Mouse (Mus musculus) heart, adult 2 months (tissue): ENCODE measurements around the gene Inka2.

Experiments
- CTCF ChIP-seq: fragments of 200-600 bp; IDR thresholded peaks from 2 replicates; pipeline ENCODE4 v1.8.1; 2022; ENCODE audit warnings: antibody characterized with exemption, mild to moderate bottlenecking, moderate library complexity
- POLR2A ChIP-seq: fragments of 200-500 bp; IDR thresholded peaks from 2 replicates; pipeline ENCODE4 v1.6.1; 2011; ENCODE audit warnings: mild to moderate bottlenecking, low read depth, low read length, control low read depth; ENCODE audit not compliant: insufficient read depth

DNA sequence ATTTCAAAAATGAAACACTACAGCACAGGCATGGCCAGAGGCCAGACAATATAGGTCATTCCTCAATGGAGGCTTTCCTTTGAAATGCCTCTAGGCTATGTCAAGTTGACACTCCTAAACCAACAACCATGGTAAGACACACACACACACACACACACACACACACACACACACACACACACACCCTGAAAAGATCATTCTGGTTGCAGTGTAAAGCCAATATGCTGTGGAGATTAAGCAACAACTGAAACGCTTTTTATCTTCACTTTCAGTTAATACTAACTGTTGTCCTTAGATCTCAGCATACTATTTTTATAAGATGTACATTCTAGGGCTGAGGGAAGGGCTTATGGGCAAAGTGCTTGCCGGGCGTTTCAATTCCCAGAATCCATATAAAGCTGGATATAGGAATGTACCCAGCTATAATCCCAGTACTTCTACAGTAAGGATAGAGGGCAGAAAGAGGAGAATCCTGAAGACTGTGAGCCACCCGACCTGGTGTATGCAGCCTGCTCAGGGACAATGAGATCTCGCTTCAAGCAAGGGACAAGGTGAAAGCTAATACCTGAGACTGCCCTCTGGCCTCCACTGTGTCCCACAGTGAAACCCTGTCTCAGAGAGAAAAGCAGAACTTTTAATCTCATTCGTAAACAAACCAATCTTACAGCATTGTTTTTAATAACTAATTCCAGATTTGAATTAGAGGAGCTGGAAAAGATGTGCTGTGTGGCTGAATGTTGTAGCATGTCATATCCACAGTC lies 53.1 kb downstream of the Inka2 start:
- TF ChIP-seq CTCF (no peak), POLR2A (no peak)
